Mouse (Mus musculus) MEL (cell line): ENCODE results near the gene Cyp2b10.

Experiments
- GATA1 ChIP-seq: IDR thresholded peaks from 2 replicates; pipeline ENCODE4 v1.6.1; 2011; ENCODE audit warnings: low read depth, low read length, improper control_type of control experiment
- MAFK ChIP-seq: IDR thresholded peaks from 2 replicates; pipeline ENCODE4 v1.6.1; 2011; ENCODE audit warnings: low read depth, mild to moderate bottlenecking, low read length, improper control_type of control experiment, borderline replicate concordance
- SMC3 ChIP-seq: IDR thresholded peaks from 2 replicates; pipeline ENCODE4 v1.6.1; 2011; ENCODE audit warnings: low read depth, low read length, improper control_type of control experiment

GRCm38 (mm10) chr7:25859962-25860870, 37.2 kb upstream of the Cyp2b10 start:
- TF ChIP-seq GATA1 (no peak), SMC3 (no peak), MAFK (no peak)
